Mouse (Mus musculus) embryonic facial prominence, embryonic 11.5 days (tissue): ENCODE measurements around the gene Gm8947. TPM values are rescaled to one million over a fixed set of nuclear protein-coding genes. Genes with fewer than 3 reads are reported as not detected.

Source experiments
- ATAC-seq: fragments of 200-750 bp; cut with Nextera tagmentation; replicated peaks from 2 replicates; pipeline ENCODE4 v1.8.0; 2017; ENCODE audit warnings: low read depth; ENCODE audit not compliant: insufficient number of reproducible peaks, low FRiP score, low TSS enrichment
- DNase-seq: peaks from one replicate; pipeline ENCODE4 v3.0.0-alpha.2; 2015; ENCODE audit warnings: low spot score
- H3K27ac ChIP-seq: fragments of 300-500 bp; sonication (generic); replicated peaks from 2 replicates; pipeline ENCODE4 v1.5.1; 2014; ENCODE audit warnings: mild to moderate bottlenecking, low read depth, low read length, control low read depth
- H3K27me3 ChIP-seq: fragments of 300-500 bp; sonication (generic); 2 replicates; pipeline ENCODE4 v1.6.1; 2014; ENCODE audit warnings: mild to moderate bottlenecking, low read length, moderate library complexity, mixed read lengths; ENCODE audit not compliant: control insufficient read depth, insufficient read depth
- H3K36me3 ChIP-seq: fragments of 300-500 bp; sonication (generic); replicated peaks from 2 replicates; pipeline ENCODE4 v1.6.1; 2014; ENCODE audit warnings: low read depth, mild to moderate bottlenecking, low read length, moderate library complexity, mixed read lengths; ENCODE audit not compliant: control insufficient read depth, insufficient read depth
- H3K4me1 ChIP-seq: fragments of 300-500 bp; sonication (generic); 2 replicates; pipeline ENCODE4 v1.6.1; 2014; ENCODE audit warnings: low read length, mixed read lengths; ENCODE audit not compliant: control insufficient read depth, insufficient read depth
- H3K4me2 ChIP-seq: fragments of 300-500 bp; sonication (generic); 2 replicates; pipeline ENCODE4 v1.6.1; 2014; ENCODE audit warnings: low read depth, mild to moderate bottlenecking, control low read depth, low read length, moderate library complexity
- H3K4me3 ChIP-seq: fragments of 300-500 bp; sonication (generic); 2 replicates; pipeline ENCODE4 v1.5.1; 2014; ENCODE audit warnings: low read depth, low read length, control low read depth
- H3K9ac ChIP-seq: fragments of 300-500 bp; sonication (generic); replicated peaks from 2 replicates; pipeline ENCODE4 v1.6.1; 2014; ENCODE audit warnings: mild to moderate bottlenecking, control low read depth, low read length
- H3K9me3 ChIP-seq: fragments of 300-500 bp; sonication (generic); replicated peaks from 2 replicates; pipeline ENCODE4 v1.6.1; 2016; ENCODE audit warnings: mild to moderate bottlenecking, low read length, inconsistent platforms, mixed read lengths; ENCODE audit not compliant: control insufficient read depth
- WGBS: fragments of 180-500 bp; shearing (Covaris S2); extraction: QIAGEN DNeasy Blood & Tissue Kit; methylation state at CpG from one replicate; pipeline ENCODE4 v1.1.7; 2014; 5-methylcytosine and 5-hydroxymethylcytosine counted together
- polyA plus RNA-seq: library from polyadenylated mRNA; unstranded; fragments of >200 nt; fragmentation: Nextera tagmentation; extraction: Ambion mirVana; gene quantifications from 2 replicates; pipeline ENCODE4 v1.2.1, GENCODE M21; 2014

Gene Gm8947
- polyA plus RNA-seq, 1 experiment from 2014 or later = 0.45 TPM

DNA sequence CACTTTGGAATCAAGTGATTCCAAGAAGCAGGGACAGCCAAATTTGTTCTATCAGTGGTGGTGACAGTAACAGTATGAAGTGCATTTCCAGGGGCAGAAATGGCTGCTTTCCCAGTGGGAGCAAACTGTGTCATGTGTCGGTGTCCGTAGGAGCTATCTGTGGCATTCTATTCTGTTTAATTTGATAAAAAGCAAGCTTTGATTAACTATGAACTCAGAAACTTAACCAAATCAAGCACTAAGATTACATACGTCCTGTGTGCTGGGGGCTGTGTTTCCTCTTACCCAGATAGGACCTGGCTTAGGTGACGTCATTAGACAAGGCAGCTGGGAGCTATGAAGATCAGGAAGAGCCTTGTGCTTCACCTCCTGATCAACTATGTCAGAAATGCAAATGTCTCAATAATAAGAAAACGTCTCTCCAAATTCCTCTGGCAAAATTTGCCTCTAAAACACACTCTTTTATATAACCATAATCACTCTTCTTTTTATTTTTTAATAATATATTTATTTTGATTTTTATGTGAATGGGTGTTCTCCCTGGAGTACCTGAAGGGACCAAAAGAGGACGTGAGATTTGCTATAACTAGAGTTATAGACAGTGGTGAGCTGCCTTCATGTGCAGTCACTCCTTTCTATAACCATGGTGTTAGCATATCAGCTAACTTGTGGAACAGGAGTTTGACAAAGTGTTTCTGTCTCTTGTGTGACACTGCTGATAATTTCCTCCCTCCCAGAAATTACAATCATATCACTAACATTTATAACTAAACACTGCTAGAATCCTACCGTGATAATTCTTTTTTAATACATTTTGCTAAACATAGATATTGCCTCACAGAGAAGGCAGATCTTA lies 35.2 kb upstream of the Gm8947 start:
- H3K27ac ChIP-seq = no peak overlapping the region
- 80% methylated on average over 7 of the region's 7 CpGs for WGBS
- DNase-seq = no peak
- H3K9me3 ChIP-seq = no peaks in the 10 kb centered on the region
- no peak for ATAC-seq
- no peak overlapping the region for H3K9ac ChIP-seq
- no peaks in the 10 kb centered on the region for H3K36me3 ChIP-seq
- H3K4me2 ChIP-seq = no peak overlapping the region
- H3K27me3 ChIP-seq = no peaks in the 10 kb centered on the region
- H3K4me1 ChIP-seq = no peaks in the 10 kb centered on the region
- H3K4me3 ChIP-seq = no peak overlapping the region

- Histone ChIP-seq H3K4me2 (no peak overlapping the region), H3K4me1 (no peaks in the 10 kb centered on the region), H3K9me3 (no peaks in the 10 kb centered on the region), H3K27me3 (no peaks in the 10 kb centered on the region), H3K27ac (no peak overlapping the region), H3K9ac (no peak overlapping the region), H3K4me3 (no peak overlapping the region), H3K36me3 (no peaks in the 10 kb centered on the region)
- ATAC-seq (no peak), DNase-seq (no peak)
- WGBS = 65% methylated on average over 9 of the region's 9 CpGs
Observed at GRCm38 (mm10) chr1:151157963-151158856, 34.0 kb upstream of the Gm8947 start.

DNA sequence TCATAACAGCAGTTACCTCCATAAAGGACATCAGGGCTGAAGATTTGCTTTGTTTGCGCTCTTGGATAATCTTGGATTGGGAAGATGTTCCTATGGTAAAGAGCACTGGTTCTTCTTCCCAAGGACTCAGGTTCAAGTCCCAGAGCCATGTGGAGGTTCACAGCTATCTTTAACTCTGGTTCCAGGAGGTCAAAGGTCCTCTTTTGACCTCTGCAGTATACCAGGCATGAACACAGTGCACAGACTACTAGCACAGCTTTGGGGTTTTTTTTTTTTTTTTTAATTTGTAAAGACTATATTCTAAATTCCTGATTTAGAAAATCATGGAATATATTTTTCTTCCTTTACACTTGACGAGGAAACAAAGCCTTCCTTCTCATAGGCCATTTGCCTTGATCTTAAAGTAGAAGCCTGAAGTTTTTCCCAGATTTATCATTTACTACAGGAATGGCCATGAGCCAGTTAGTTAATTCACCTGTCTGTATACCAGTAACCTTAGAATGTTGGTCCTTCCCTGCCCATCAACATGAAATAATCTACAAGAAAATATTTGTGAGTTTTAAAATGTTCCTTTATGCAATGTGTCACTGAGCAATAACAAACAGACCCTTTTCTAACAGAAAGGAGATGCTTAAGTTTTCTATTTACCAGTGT lies 33.2 kb upstream of the Gm8947 start:
- Histone ChIP-seq H3K4me2 (no peak overlapping the region), H3K27me3 (no peaks in the 10 kb centered on the region), H3K4me3 (no peak overlapping the region), H3K4me1 (no peaks in the 10 kb centered on the region), H3K9me3 (no peaks in the 10 kb centered on the region), H3K36me3 (no peaks in the 10 kb centered on the region), H3K9ac (no peak overlapping the region), H3K27ac (no peak overlapping the region)
- DNase-seq (no peak), ATAC-seq (no peak)
- WGBS = 90% methylated on average over 2 of the region's 2 CpGs

GRCm38 (mm10) chr1:151166031-151166430 lies 26.1 kb upstream of the Gm8947 start:
- DNase-seq = no peak
- Histone ChIP-seq H3K27ac (no peak overlapping the region), H3K27me3 (no peaks in the 10 kb centered on the region), H3K4me1 (no peaks in the 10 kb centered on the region), H3K4me3 (no peak overlapping the region), H3K9me3 (no peaks in the 10 kb centered on the region), H3K36me3 (no peaks in the 10 kb centered on the region), H3K4me2 (no peak overlapping the region), H3K9ac (no peak overlapping the region)
- no peak for ATAC-seq
- 33% methylated on average over 8 of the region's 8 CpGs for WGBS

GRCm38 (mm10) chr1:151167297-151168047 lies 24.7 kb upstream of the Gm8947 start:
- Histone ChIP-seq H3K4me1 (no peaks in the 10 kb centered on the region), H3K4me3 (no peak overlapping the region), H3K4me2 (no peak overlapping the region), H3K9me3 (no peaks in the 10 kb centered on the region), H3K9ac (no peak overlapping the region), H3K36me3 (no peaks in the 10 kb centered on the region), H3K27me3 (no peaks in the 10 kb centered on the region), H3K27ac (no peak overlapping the region)
- ATAC-seq (no peak), DNase-seq (no peak)
- WGBS = 31% methylated on average over 12 of the region's 12 CpGs

DNA sequence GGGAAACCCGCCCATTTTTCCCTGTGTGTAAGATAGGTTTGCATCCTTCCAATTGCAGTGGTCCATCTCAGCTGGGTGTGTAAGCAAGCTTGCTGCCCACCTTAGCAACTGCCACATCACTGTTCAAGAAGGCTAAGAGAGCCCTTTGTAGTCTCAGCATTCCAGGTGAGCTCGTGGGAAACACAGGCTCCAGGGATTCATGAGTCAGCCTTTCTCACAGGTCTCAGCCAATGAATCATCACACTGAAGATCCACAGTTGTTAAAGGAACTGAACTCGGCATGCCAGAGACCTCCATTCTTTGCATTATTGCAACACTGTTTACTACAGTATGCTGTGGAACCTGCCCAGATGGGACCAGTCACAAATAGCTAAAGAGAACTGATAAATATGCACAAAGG lies 23.5 kb upstream of the Gm8947 start:
- WGBS = 77% methylated on average over 3 of the region's 3 CpGs
- Histone ChIP-seq H3K27me3 (no peaks in the 10 kb centered on the region), H3K4me2 (no peak overlapping the region), H3K4me3 (no peak overlapping the region), H3K9me3 (no peaks in the 10 kb centered on the region), H3K9ac (no peak overlapping the region), H3K4me1 (no peaks in the 10 kb centered on the region), H3K36me3 (no peaks in the 10 kb centered on the region), H3K27ac (no peak overlapping the region)
- ATAC-seq = no peak
- DNase-seq = no peak

- Histone ChIP-seq H3K4me2 (no peak overlapping the region), H3K27ac (no peak overlapping the region)
Observed at GRCm38 (mm10) chr1:151171572-151172461, 20.4 kb upstream of the Gm8947 start.

More at GRCm38 (mm10) chr1:151171572-151172461, 20.4 kb upstream of the Gm8947 start:
- no peaks in the 10 kb centered on the region for H3K9me3 ChIP-seq
- H3K9ac ChIP-seq = no peak overlapping the region
- ATAC-seq (no peak), DNase-seq (no peak)
- WGBS = 87% methylated on average over 2 of the region's 2 CpGs
- no peak overlapping the region for H3K4me3 ChIP-seq
- no peaks in the 10 kb centered on the region for H3K4me1 ChIP-seq
- no peaks in the 10 kb centered on the region for H3K27me3 ChIP-seq
- H3K36me3 ChIP-seq = no peaks in the 10 kb centered on the region
